Mouse (Mus musculus): ENCODE data around the gene Tcap.

GRCm38 (mm10) chr11:98372406-98372805 lies 11.2 kb upstream of the Tcap start:
- TF ChIP-seq POLR2A (IDR thresholded peaks at IDR 0.05; ENCODE audit: control insufficient read depth, extremely low read depth, insufficient read depth, low read length, poor library complexity): no peak
- TF ChIP-seq CTCF (IDR thresholded peaks at IDR 0.05; ENCODE audit: borderline replicate concordance, control insufficient read depth, extremely low read depth, insufficient read depth, low read length, poor library complexity): no peak

Measured in thymus, adult 2 months (tissue).